Mouse (Mus musculus) kidney, adult 2 months (tissue): ENCODE results near the gene Cbln3.

ENCODE experiments used
- CTCF ChIP-seq: fragments of 200-500 bp; conservative IDR thresholded peaks from 2 replicates; pipeline ENCODE4 v1.5.1; 2011; ENCODE audit warnings: low read depth, mild to moderate bottlenecking, control low read depth, low read length, moderate library complexity, mixed read lengths; ENCODE audit not compliant: insufficient read depth, insufficient read length
- POLR2A ChIP-seq: fragments of 200-500 bp; IDR thresholded peaks from one replicate; pipeline ENCODE4 v1.6.1; 2011; ENCODE audit warnings: low read depth, low read length, control low read depth

DNA sequence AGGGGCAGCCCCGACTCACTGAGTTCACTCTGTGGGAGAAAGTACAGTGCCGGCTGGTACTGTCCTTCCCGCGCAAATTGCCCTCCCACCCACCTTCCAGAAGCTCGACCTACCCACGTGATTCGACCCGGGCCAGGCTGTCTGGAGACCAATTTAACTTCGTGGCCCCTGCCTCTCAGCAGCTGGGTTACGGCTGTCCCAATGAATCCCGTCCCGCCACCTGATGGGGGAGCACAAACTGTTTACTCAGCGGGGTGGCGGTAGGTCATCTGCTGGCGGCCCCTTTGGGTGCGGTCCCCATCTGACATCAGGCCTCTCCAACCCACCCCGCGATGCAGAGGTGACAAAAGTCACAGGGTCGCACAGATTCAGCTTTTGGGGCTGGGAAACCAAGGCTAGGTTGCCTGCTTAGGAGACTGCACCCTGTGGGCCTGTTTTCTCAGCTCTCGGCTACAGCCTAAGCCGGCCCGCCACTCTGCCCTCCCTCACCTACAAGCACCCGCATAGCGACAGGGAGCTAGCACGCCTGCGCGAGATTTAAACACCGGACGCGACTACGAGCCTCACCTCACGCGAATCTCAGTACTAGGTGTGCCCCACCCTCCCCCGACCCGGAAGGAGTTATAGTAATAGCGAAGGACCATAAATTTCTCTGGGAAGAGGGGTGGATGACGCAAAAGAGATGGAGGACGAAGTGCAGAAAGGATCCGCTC is 15.7 kb upstream of the Cbln3 start, which contains the start of gene Sdr39u1:
- no peak for TF ChIP-seq CTCF
- TF ChIP-seq POLR2A, result peak; percentile 73
